Mouse (Mus musculus): ENCODE results near the gene Tenm4.

Gene Tenm4

DNA sequence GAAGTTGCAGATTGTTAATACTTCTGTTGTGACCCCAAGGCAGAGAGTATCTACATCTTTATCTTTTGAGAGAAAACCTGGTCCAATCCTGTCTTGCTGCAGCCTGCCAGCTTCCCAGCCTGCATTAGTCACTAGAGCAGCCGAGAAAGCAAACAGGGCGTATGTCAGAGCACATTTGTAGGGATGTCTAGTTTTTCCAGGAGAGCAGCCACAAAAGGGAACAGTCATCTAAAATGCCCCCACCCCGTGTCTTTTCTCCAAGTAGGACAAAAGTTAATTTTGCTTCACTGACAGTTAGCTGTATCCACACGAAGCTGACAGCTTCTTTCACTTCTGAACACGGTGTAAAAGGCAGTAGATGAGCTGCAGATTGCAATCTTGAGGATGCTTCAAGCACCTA, 537.0 kb downstream of the Tenm4 start:
- peak; percentile 23 for DNase-seq

DNA sequence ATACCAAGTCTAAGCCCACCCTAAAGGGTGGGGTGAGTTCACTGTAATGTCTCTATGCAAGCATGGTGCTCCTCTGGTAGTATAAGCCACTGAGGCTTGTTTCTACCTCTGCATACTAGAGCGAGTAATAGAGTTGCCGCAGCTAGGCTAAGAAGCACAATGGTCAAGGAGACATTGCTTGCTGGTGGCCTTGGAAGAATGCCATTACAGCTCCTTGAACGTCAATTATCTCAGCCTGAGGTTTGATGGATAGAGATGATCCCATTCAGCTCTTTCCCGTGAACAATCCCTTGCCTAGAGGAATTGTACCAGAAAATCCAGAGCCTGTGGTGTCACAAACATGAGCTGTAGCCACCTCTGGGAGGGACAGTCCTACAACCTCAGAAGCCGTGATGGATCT, 537.5 kb downstream of the Tenm4 start:
- DNase-seq = no peak

GRCm38 (mm10) chr7:96708968-96709367, 537.9 kb downstream of the Tenm4 start:
- no peak for DNase-seq

GRCm38 (mm10) chr7:96709891-96710290, 538.8 kb downstream of the Tenm4 start:
- no peak for DNase-seq

- DNase-seq = peak; percentile 34
These were observed 539.6 kb downstream of the Tenm4 start for GRCm38 (mm10) chr7:96710658-96711071.

DNA sequence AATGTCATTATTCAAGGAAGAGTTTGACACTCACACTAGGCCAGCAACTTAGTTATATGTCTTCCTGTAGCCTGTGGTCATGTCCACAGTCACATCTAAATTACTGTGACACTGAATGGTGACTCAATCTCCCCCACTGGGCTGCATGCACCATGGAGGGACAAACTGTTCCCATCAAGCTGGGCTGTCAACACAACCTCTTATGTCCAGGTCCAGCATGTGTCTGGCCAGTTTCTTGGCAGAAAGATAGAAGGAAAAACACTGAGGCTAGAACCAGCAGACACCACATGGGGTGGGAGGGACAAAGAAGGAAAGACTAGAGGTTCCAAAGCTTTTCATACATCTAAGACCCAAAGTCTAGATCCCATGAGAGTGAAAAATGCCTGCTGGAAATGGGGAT, 541.8 kb downstream of the Tenm4 start:
- no peak for DNase-seq

DNA sequence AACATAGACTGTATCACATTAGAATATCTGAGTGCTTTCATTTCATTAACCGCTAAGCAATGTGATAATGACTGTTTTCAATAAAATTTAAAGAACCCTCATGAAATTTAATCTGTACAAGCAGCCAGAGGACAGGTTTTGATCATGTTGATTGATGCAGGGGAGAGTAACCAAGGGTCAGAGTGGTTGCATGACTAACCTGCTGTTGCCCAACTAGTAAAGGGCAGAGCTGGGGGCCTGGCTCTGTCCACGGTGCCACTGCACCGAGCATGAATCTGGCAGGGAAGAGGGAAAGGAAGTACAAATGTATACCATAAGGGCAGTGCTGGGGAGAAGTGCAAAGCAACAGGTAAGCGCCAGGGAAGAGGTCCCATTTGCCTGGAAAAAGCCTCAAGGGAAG, 545.9 kb downstream of the Tenm4 start:
- DNase-seq = no peak

DNA sequence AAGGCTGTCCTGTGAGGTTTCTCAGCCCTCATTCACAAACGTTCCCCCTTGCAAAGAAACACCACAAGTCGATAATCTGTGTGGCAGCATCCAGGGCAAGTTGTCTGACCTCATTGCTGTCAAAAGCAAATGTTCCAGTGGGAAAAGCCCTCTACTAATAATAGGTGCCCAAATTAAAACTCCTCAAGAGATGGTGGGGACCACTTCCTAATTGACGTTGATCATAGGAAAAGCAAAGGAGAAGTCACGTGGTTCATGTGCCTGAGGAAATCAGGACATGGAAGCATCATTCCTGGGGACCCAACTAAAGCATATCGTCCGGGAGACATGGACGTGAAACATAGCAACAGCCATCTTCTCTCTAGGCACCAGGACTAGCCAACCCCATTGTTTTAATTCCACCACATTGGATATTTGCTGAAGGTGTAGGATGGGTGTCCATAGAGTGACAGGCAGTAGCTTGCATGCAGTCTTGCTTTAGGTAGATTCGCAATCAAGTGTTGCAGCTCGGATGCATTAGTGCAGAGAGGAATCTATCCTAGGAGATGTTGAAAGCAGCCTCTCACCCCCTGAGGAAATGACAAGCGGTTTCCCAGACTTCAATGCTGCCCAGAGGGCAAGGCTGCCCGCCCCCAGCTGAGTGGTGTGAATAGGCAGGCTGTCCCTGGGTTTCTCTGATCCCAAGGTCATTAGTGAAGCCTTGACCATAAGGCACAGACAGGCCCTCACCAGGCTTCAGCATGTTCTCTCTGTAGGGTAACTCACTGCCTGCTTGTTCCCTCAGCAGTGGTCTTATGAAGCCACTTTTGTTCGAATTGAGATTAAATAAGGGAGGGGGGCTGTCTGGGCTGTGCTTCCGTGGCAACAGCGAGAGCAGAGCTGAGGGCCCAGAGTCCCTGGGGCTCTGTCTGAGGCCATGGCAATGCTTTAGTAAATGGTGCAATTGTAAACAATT, 547.4 kb downstream of the Tenm4 start:
- no peak for DNase-seq

- DNase-seq = no peak
These were observed 548.9 kb downstream of the Tenm4 start for GRCm38 (mm10) chr7:96719926-96720325.

DNA sequence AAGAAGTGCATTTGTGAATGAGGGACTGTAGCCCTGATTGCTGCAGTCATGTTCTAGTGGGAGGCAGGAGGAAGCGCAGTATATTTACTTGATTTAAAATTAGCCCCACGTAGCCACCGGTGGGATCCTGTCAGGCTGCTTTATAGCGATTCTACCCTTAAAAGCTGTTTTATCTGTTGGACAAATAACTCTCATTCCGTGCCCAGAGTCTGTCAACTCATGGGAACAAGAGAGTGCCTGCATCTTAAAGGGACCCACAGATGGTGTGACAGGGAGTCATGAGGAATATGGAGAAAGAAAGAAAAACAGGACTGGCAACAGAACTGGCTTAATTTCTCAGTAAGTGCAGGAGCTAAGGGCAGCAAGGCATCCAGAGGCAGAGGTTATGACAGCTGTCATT, 549.4 kb downstream of the Tenm4 start:
- no peak for DNase-seq

GRCm38 (mm10) chr7:96722796-96723195, 551.8 kb downstream of the Tenm4 start:
- no peak for DNase-seq

GRCm38 (mm10) chr7:96725603-96726002, 554.6 kb downstream of the Tenm4 start:
- no peak for DNase-seq

GRCm38 (mm10) chr7:96730360-96730759, 559.3 kb downstream of the Tenm4 start:
- DNase-seq = no peak

DNA sequence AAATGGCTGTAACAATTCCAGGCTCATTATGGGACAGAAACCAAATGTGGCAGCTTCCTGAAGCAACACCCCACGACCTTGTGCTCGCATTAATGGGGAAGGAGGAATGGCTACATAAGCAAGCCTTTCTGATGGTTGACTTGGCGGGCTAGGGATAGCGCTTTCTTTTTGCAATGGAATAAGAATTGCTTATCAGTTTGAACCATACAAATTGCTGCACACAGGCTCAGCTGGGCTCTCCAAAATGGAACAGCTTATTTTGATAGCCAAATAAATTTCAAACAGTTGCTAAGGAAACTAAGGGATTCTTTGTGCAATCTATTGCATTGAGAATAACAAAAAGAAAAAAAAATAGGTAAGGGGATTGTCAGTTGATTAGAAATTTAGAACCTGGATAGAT, 560.9 kb downstream of the Tenm4 start:
- no peak for DNase-seq

DNA sequence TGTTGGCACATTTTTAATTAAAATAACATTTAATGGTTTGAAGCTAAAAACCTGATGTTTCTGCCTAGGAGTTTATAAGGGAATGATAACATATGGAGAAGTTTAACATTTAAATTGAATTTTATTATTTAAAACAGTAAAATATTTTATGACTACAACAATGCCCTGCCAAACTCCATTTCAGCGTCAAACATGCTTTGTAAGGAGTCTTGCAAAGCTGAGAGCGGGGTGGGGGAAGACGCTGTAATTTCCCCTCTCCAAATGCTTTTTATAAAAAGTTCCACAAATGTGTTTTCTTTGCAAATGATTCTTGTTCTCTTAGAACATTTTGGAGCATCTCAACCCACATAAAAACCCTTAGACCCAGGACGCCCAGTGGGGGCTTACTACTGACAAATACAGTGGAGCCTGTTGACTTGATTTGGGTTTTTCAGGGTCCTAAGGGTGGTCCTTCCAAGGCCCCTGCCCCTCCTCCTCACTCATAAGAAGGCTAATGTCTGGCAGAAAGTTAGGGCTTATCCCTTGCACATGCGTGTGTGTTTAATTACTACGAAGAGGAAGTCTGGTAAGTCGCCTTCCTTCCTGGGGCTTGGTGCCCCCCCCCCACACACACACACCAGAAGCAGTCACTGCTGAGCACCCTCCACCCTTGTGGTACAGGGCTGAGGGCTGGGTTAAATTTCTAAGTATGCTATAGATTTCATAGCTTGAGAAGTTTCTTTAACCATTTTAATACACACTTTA, 563.4 kb downstream of the Tenm4 start:
- no peak for DNase-seq

- no peak for DNase-seq
These were observed 569.6 kb downstream of the Tenm4 start for GRCm38 (mm10) chr7:96740631-96741030.

DNA sequence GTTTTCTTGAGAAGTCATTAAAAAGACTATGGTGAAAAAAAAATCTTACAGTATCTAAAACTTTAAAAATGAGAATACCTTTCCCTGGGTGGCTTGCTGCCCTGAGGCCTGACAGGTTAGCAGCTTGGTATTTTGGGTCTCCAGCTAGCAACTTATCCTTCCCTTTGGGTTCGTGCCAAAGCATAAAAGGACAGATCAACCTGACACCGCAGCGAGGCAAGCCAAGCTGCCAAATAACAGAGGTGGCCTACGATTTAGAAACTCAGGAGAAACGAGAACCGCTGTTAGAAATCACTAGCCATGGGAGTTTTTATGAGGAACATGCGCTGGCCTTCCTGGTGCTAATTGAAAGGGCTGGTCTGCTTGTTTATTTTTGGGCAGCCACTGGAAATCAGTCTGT, 571.2 kb downstream of the Tenm4 start:
- no peak for DNase-seq

DNA sequence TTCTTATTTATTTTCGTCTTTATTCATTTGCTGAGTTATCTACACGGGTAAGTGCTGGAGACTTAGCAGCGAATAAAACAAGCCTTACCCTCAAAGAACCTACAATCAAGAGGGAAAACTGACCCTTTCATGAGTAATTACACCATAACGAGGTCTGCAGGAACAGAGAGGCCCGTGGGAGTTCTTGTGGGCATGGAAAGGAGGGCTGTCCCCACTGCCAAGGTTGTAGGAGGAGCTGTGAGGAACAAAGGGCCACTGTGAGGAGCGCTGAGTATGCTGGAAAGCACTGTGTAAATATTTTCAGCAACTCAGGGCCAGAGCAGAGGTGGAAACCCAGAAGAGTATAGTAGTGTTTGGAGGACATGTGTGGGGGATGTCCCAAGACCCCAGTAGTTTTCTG, 574.9 kb downstream of the Tenm4 start:
- DNase-seq = no peak

DNA sequence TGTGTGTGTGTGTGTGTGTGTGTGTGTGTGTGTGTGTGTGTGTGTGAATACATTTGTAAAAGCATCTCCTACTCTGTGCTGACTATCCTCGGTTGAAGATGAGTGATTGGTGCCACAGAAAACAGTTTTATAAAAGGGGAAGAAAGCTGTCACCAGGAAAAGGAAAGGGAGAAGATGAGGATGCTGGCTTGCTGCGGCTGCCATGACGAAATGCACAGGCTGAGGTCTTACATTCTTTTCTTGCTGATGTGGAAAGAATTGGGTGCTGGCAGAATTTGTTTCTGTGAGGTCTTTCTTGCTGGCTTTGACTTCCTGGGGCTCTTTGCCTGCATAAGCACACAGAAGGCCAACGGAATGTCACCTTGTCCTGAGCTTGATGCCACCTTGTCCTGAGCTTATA, 575.7 kb downstream of the Tenm4 start:
- no peak for DNase-seq

DNA sequence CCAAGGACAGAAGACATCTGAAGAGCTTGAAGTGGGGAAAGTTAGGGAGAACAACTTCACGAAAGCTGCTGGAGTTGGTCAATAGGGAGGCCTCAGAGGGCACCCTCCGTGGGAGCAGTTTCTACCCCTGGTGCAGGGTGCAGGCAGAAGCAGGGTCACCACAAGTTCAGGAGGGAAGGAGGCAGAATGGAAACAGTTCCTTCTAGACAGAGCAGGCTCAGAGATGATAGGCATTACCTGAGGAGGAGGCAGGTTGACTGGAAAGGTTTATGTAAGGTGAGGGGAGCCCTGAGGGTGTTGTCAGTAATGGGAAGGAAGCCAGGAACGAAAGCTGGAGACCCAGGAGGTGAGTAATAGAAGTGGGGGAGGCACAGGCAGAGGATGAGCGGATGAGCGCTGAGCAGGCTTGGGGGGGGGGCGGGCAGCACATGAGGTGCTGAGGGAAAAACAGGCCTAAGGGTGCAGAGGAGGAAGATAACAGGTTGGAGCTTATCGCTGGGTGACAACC, 577.5 kb downstream of the Tenm4 start:
- no peak for DNase-seq

- DNase-seq = no peak
These were observed 578.7 kb downstream of the Tenm4 start for GRCm38 (mm10) chr7:96749753-96750152.

DNA sequence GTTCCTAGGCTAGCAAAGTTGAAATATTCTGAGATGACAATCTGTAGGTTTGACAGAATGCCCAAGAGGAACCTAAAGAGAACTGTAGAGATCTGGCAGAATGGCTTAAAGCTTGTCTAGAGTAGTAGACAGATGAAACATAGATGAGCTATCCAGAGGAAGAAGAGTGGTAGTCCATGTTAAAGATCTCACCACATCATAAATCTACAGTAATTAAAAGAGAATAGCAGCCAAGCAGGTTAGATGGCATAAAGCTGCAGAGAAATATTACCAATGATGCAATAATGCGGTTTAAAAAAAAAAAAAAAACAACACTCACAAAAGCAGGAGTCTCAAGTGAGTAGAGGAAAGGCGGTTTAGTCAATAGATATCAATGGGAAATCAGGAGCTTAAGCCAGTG, 580.2 kb downstream of the Tenm4 start:
- no peak for DNase-seq

GRCm38 (mm10) chr7:96752776-96753175, 581.7 kb downstream of the Tenm4 start:
- DNase-seq = no peak

All from right cerebral cortex, postnatal 25 days (tissue).